Mouse (Mus musculus): ENCODE data around the gene Lpar1. TPM values are rescaled to one million over a fixed set of nuclear protein-coding genes. Genes with fewer than 3 reads are reported as not detected.
A peak's percentile ranks its signal among the peaks of the same experiment; 100 is the strongest.

Lpar1 gene
- total RNA-seq, 1 experiment from 2014 or later, result 1.1 TPM

- ATAC-seq (replicated peaks in 1 of 2; ENCODE audit: insufficient read depth in 1 of 2, low FRiP score in 2 of 2, low TSS enrichment in 1 of 2, low read depth in 1 of 2, poor library complexity in 2 of 2, severe bottlenecking in 2 of 2), result no peak; a peak in 1 of 4 replicates
These were observed 134.5 kb downstream of the Lpar1 start for GRCm38 (mm10) chr4:58419225-58419624.

- no peak for ATAC-seq (replicated peaks in 1 of 2; ENCODE audit: insufficient read depth in 1 of 2, low FRiP score in 2 of 2, low TSS enrichment in 1 of 2, low read depth in 1 of 2, poor library complexity in 2 of 2, severe bottlenecking in 2 of 2)
These were observed 136.4 kb downstream of the Lpar1 start for GRCm38 (mm10) chr4:58417319-58417718.

- no peak for ATAC-seq (replicated peaks in 1 of 2; ENCODE audit: insufficient read depth in 1 of 2, low FRiP score in 2 of 2, low TSS enrichment in 1 of 2, low read depth in 1 of 2, poor library complexity in 2 of 2, severe bottlenecking in 2 of 2)
These were observed 138.2 kb downstream of the Lpar1 start for GRCm38 (mm10) chr4:58415537-58415936.

- no peak for ATAC-seq (replicated peaks in 1 of 2; ENCODE audit: insufficient read depth in 1 of 2, low FRiP score in 2 of 2, low TSS enrichment in 1 of 2, low read depth in 1 of 2, poor library complexity in 2 of 2, severe bottlenecking in 2 of 2)
These were observed 140.2 kb downstream of the Lpar1 start for GRCm38 (mm10) chr4:58413188-58414185.

GRCm38 (mm10) chr4:58401973-58402501, 151.7 kb downstream of the Lpar1 start:
- 0 out of 4 replicates have a peak, but pooled peaks of 1 of the 2 experiments have one; percentile 4 for ATAC-seq (replicated peaks in 1 of 2; ENCODE audit: insufficient read depth in 1 of 2, low FRiP score in 2 of 2, low TSS enrichment in 1 of 2, low read depth in 1 of 2, poor library complexity in 2 of 2, severe bottlenecking in 2 of 2)

- ATAC-seq (replicated peaks in 1 of 2; ENCODE audit: insufficient read depth in 1 of 2, low FRiP score in 2 of 2, low TSS enrichment in 1 of 2, low read depth in 1 of 2, poor library complexity in 2 of 2, severe bottlenecking in 2 of 2), result no peak
These were observed 152.8 kb downstream of the Lpar1 start for GRCm38 (mm10) chr4:58400861-58401341.

Other genes starting within 250 kb of the Lpar1 start
- gene Olfr267, start 233.8 kb upstream of the Lpar1 start, total RNA-seq (2017), result 1.1 TPM in 1 of 2 replicates, not detected in the other